Mouse (Mus musculus) frontal cortex, postnatal 10 days (tissue): Measurements from ENCODE around the gene Gba.
"Not testable (repeated sequence)": the region's sequence is repeated elsewhere in the genome, so short reads cannot be mapped to it uniquely, and the experiment has no call there.

Experiments used
- DNase-seq, 2 experiments: peaks; one replicate each; pipeline ENCODE4 v3.0.0; 2022; ENCODE audit warnings: low spot score in 2 of 2, mixed read lengths in 1 of 2

The Gba gene

GRCm38 (mm10) chr3:89202253-89203141 lies at the start of gene Gba:
Gba (plus strand) TSS chr3:89202928.
- peak in 1 of 2 experiments; percentile 83 for DNase-seq

DNA sequence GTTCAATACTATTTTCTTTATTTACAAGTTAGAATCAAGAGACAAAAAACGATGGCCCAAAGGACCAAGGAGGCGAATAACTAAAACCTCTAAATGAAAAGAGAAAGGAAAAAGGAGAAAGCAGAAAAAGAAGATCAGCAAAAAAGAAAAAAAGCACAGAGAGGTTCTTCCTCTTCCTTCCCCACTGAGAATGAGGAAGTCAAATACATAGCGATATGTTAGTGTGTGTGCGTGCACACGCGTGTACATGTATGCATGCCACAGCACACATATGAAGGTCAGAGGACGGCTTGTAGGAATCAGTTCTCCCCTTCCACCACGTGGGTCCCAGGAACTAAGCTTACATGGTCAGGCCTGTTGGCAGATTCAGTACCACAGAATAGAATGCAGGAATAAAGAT lies 45.8 kb upstream of the Gba start:
- no peak for DNase-seq

GRCm38 (mm10) chr3:89158651-89159050 lies 44.1 kb upstream of the Gba start:
- DNase-seq = no peak

DNA sequence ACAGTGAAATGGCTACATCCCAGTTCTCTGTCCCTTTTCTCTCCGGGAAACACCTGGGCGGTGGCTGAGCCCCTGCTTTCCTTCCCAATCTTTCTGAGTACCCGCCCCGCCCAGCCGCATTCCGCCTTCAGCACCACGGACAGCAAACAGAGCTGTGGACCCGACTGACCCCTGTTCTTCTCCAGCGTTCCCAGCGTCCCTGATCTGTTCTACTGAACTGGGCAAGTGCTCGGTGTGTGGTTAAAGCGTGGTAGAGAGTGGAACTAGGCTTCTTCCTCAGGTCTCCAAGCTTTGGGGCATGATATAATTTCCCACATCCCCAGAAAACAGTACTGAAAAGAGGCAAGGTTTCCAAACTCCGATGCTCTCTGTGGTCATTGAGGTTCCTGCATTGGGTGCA lies 43.5 kb upstream of the Gba start:
- no peak for DNase-seq

- DNase-seq = peak in 1 of 2 experiments; percentile 70
Observed at GRCm38 (mm10) chr3:89159616-89160344, 42.9 kb upstream of the Gba start, which contains the start of gene Hcn3. Hcn3 (minus strand) TSS chr3:89160196.

DNA sequence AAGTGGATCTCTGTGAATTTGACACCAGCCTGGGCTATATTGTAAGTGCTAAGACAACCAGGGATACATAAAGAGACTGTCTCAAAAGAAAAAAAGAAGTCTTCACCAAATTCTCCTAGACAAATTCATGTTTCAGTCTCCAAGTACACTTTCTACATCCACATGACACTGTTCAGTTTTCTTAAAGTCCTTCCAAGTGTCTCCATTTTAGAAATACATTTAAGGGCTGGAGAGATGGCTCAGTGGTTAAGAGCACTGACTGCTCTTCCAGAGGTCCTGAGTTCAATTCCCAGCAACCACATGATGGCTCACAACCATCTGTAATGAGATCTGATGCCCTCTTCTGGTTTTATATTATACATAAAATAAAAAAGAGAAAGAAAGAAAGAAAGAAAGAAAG lies 41.5 kb upstream of the Gba start:
- not testable (repeated sequence) for DNase-seq

DNA sequence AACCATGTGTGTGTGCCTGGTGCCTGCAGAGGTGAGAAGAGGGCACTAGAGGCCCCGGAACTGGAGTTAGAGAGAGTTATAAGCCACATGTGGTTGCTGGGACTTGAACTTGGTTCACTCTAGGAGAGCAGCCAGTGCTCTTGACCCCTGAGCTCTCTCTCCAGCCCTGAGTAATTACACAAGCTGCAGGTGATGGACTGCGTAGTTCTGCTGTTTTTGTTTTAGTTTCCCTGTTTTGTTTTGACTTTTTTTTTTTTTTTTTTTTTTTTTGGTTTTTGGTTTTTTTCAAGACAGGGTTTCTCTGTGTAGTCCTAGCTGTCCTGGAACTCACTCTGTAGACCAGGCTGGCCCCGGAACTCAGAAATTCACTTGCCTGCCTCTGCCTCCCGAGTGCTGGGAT lies 40.9 kb upstream of the Gba start:
- no peak for DNase-seq

- no peak for DNase-seq
Observed at GRCm38 (mm10) chr3:89163123-89163522, 39.6 kb upstream of the Gba start.

- DNase-seq = no peak
Observed at GRCm38 (mm10) chr3:89163643-89164245, 39.0 kb upstream of the Gba start.

DNA sequence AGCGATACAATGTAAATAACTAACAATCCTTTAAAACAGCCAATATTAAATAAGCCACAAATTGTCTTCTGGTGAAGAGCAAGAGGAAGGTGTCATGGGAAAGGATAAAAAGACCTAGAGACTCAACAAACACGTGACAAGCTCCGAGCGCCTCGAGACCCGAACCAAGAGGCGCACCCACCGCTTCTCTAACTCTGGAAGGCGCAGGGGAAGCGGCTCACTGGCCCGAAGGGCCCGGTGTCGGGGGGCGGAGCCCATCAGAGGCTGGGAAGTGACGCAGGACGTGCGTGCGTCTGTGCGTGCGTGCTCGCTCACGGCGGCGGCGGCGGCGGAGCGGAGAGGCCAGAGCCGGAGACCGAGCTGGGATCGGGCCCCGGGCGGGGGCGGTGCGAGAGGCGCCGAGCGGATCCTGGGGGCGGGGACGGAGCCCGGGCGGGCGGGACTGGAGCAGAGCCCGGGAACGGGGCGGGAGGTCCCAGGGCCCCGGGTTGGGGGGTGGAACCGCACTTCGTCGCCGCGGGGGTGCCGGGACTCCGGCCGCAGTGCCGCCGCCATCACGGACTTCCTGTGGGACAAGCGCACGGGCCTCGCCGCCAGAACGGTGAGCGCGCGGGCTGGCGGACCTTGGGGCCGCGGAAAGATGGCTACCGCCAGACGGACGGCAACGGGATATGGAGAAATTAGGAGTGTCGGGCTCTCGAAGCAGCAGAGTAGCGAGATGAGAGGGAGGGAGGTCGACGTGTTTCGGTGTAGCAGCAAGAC lies 38.0 kb upstream of the Gba start, which contains the start of gene Clk2:
TSS of gene Clk2 (plus strand) at position 290 of the 762 bp plus-strand sequence.
- peak; percentile 89 to 92 for DNase-seq

DNA sequence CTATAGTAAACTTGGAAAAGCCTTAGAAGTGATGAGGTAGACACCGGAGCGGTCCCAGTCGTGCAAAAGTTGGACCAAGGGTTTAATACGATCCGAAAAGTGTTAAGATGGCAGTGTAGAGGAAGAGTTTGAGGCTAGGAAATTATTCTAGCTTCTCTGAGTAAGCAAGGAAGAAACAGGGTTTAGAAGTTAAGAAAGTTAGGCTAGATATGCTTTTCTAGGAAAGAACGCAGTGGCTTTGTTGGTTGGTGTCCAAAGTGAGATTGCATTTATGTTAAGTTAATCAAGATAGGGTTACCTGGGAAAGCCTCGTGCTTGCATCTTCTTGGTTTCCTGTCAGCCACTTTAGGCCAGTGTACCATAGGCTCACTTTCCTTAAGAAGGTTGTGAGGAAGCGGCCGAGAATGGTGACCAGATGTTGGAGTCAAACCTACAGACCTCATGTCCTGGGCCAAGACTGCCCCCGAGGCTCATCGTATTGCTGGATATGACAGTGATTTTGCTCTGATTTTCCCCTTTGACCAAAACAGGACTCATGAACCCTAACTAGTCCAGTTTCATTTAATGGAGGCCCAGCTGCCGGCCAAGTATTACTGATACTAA lies 37.4 kb upstream of the Gba start:
- DNase-seq = no peak

DNA sequence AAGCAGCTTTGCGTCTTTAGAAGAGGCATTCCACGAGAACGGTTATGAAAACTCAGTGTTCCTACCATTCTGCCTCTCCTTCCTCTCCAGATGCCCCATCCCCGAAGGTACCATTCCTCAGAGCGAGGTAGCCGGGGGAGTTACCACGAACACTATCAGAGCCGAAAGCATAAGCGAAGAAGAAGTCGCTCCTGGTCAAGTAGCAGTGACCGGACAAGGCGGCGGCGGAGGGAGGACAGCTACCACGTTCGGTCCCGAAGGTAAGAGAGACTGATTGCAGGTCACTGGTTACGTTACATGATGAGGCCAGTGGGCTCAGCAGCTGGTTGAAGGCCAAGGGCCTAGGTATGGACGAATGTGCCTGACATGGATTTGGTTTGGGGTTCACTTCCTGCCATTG lies 35.8 kb upstream of the Gba start:
- no peak for DNase-seq

GRCm38 (mm10) chr3:89174844-89175243 lies 27.9 kb upstream of the Gba start:
- no peak for DNase-seq

- DNase-seq = no peak
Observed at GRCm38 (mm10) chr3:89175544-89175943, 27.2 kb upstream of the Gba start.

- no peak for DNase-seq
Observed at GRCm38 (mm10) chr3:89176421-89176820, 26.3 kb upstream of the Gba start.

GRCm38 (mm10) chr3:89177242-89178106 lies 25.3 kb upstream of the Gba start, which contains the start of gene Scamp3:
Scamp3 (plus strand) TSS chr3:89177473.
- peak; percentile 81 to 85 for DNase-seq

- no peak for DNase-seq
Observed at GRCm38 (mm10) chr3:89178107-89178385, 24.7 kb upstream of the Gba start.

DNA sequence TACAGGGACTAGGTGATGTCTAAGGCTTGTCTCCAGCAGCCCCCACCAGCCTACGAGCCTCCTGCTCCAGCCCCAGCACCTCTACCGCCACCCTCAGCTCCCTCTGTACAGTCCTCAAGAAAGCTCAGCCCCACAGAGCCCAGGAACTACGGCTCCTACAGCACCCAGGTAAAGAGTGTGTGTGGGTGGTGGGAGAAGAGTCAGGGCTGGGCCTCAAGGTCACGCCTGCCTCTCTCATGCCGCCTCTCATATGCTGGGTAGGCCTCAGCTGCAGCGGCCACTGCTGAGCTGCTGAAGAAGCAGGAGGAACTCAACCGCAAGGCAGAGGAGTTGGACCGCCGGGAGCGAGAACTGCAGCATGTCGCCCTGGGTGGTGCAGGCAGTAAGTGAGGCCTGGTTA lies 23.7 kb upstream of the Gba start:
- DNase-seq = no peak

DNA sequence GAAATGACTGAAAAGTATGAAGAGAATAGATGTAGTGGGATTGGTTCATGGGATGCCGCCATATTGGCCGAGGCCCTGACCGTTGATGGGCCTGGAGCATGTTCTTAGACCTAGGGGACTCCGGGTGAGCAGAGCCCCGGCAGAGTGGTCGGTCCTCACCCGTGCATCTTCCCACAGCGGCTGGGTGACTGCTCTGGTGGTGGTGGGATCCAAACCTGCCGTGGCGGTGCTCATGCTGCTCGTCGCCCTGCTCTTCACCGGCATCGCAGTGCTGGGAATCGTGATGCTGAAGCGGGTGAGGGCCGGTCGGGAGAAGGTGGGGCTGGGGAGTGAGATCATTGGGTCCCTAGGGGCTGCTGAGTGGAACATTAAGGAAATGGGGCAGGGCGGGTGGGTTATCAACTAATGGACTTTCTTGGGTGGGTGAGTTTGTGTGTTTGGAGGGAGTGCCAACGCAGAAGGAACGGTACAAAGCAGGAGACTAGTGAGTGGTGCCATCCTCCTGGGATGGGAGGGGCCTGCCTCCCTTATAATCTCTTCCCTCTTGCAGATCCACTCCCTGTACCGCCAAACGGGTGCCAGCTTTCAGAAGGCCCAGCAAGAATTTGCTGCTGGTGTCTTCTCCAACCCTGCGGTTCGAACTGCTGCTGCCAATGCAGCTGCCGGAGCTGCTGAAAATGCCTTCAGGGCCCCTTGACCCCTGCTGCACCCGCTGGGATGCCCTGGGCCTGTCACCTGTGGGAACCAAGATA lies 20.8 kb upstream of the Gba start:
- DNase-seq = no peak
